Mouse (Mus musculus): ENCODE data around the gene Cers6.

The Cers6 gene

GRCm38 (mm10) chr2:68879071-68879651 lies 17.9 kb downstream of the Cers6 start:
- in situ Hi-C loops (cut with MboI; ENCODE audit: unreplicated experiment in 2 of 2), result no loop called here

GRCm38 (mm10) chr2:68884573-68884972 lies 23.3 kb downstream of the Cers6 start:
- in situ Hi-C loops (cut with MboI; ENCODE audit: unreplicated experiment in 2 of 2), result no loop called here

- in situ Hi-C loops (cut with MboI; ENCODE audit: unreplicated experiment in 2 of 2), result no loop called here
These were observed 24.0 kb downstream of the Cers6 start for GRCm38 (mm10) chr2:68885206-68885605.

GRCm38 (mm10) chr2:68885766-68886496 lies 24.7 kb downstream of the Cers6 start:
- in situ Hi-C loops (cut with MboI; ENCODE audit: unreplicated experiment in 2 of 2), result no loop called here

GRCm38 (mm10) chr2:68886661-68887060 lies 25.4 kb downstream of the Cers6 start:
- in situ Hi-C loops (cut with MboI; ENCODE audit: unreplicated experiment in 2 of 2), result no loop called here

GRCm38 (mm10) chr2:68888094-68888705 lies 27.0 kb downstream of the Cers6 start:
- in situ Hi-C loops (cut with MboI; ENCODE audit: unreplicated experiment in 2 of 2), result no loop called here

- in situ Hi-C loops (cut with MboI; ENCODE audit: unreplicated experiment in 2 of 2), result no loop called here
These were observed 28.5 kb downstream of the Cers6 start for GRCm38 (mm10) chr2:68889661-68890170.

GRCm38 (mm10) chr2:68892476-68892875 lies 31.2 kb downstream of the Cers6 start:
- in situ Hi-C loops (cut with MboI; ENCODE audit: unreplicated experiment in 2 of 2), result no loop called here

GRCm38 (mm10) chr2:68895044-68895764 lies 34.0 kb downstream of the Cers6 start:
- in situ Hi-C loops (cut with MboI; ENCODE audit: unreplicated experiment in 2 of 2), result no loop called here

GRCm38 (mm10) chr2:68896196-68896595 lies 35.0 kb downstream of the Cers6 start:
- in situ Hi-C loops (cut with MboI; ENCODE audit: unreplicated experiment in 2 of 2), result no loop called here

- in situ Hi-C loops (cut with MboI; ENCODE audit: unreplicated experiment in 2 of 2), result no loop called here
These were observed 38.7 kb downstream of the Cers6 start for GRCm38 (mm10) chr2:68899770-68900521.

GRCm38 (mm10) chr2:68900640-68901378 lies 39.6 kb downstream of the Cers6 start:
- in situ Hi-C loops (cut with MboI; ENCODE audit: unreplicated experiment in 2 of 2), result no loop called here

GRCm38 (mm10) chr2:68901708-68902107 lies 40.5 kb downstream of the Cers6 start:
- in situ Hi-C loops (cut with MboI; ENCODE audit: unreplicated experiment in 2 of 2), result no loop called here

- in situ Hi-C loops (cut with MboI; ENCODE audit: unreplicated experiment in 2 of 2), result no loop called here
These were observed 41.3 kb downstream of the Cers6 start for GRCm38 (mm10) chr2:68902546-68902945.

- in situ Hi-C loops (cut with MboI; ENCODE audit: unreplicated experiment in 2 of 2), result no loop called here
These were observed 45.7 kb downstream of the Cers6 start for GRCm38 (mm10) chr2:68906921-68907320.

- in situ Hi-C loops (cut with MboI; ENCODE audit: unreplicated experiment in 2 of 2), result no loop called here
These were observed 46.7 kb downstream of the Cers6 start for GRCm38 (mm10) chr2:68907721-68908463.

- in situ Hi-C loops (cut with MboI; ENCODE audit: unreplicated experiment in 2 of 2), result no loop called here
These were observed 49.5 kb downstream of the Cers6 start for GRCm38 (mm10) chr2:68910727-68911126.

GRCm38 (mm10) chr2:68911587-68912483 lies 50.6 kb downstream of the Cers6 start:
- in situ Hi-C loops (cut with MboI; ENCODE audit: unreplicated experiment in 2 of 2), result no loop called here
